Mouse (Mus musculus) spleen, embryonic (tissue): Measurements from ENCODE around the gene Rab3gap1.
"Not testable (repeated sequence)": the region's sequence is repeated elsewhere in the genome, so short reads cannot be mapped to it uniquely, and the experiment has no call there.

ENCODE experiments used
- CTCF ChIA-PET: fragments of 350-600 bp; sonication (Branson Sonifier 250); formaldehyde crosslinking; loops from one replicate; lab custom pipeline; 2022; lab: Charles Lee

Rab3gap1 gene

GRCm38 (mm10) chr1:127915802-127916201 is 47.2 kb downstream of the Rab3gap1 start:
- CTCF ChIA-PET, result no interaction called here

DNA sequence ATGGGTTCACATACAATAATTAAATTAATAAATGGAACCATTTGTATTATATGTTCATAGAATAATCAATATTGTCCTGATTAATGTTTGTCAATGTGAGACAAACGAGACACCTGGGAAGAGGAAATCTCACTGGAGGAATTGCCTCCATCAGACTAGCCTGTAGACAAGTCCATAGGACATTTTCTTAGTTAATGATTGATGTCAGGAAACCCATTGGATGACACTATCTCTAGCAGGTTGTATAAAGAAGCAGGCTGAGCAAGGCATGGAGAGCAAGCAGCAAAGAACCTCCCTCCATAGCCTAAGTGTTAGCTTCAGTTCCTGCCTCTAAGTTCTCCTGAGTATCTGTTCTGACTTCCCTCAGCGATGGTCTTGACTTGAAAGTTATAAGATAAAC is 64.8 kb downstream of the Rab3gap1 start:
- CTCF ChIA-PET, result no interaction called here

DNA sequence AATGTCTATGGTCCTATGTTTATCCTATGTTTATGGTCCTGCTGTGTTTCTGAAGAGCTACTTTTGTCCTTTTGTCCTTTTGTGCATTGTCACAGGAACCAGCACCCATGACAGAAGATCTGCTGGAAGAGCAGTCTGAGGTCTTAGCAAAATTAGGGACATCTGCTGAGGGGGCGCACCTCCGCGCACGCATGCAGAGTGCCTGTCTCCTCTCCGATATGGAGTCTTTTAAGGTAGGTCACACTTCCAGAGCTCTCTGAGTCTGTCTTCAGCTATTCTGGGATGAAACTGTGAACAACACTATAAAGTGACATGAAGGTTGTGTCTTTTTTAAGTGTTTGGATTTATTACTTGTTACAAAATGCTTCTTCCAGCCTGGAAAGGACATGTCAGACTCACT is 65.7 kb downstream of the Rab3gap1 start:
- CTCF ChIA-PET, result no interaction called here

GRCm38 (mm10) chr1:127937277-127937676 is 68.7 kb downstream of the Rab3gap1 start:
- CTCF ChIA-PET, result no interaction called here

DNA sequence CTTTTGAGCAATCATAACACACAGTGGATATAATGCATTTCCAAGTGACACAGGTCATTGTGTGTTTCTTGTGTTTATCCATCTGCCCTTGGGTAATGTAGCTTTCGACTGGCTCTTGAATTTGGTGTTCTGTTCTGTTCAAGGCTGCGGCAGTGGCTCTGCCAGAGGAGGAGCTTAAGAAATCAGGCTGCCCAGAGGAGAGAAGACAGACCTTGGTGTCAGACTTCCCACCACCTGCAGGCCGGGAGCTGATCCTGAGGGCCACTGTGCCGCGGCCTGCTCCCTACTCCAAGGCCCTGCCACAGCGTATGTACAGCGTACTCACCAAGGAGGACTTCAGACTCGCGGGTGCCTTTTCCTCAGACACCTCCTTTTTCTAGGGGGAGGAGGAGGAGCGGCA is 73.7 kb downstream of the Rab3gap1 start:
- CTCF ChIA-PET, result no interaction called here

GRCm38 (mm10) chr1:127943516-127943915 is 74.9 kb downstream of the Rab3gap1 start:
- CTCF ChIA-PET, result no interaction called here

- CTCF ChIA-PET, result no interaction called here
These were observed 77.4 kb downstream of the Rab3gap1 start for GRCm38 (mm10) chr1:127945696-127946575.

DNA sequence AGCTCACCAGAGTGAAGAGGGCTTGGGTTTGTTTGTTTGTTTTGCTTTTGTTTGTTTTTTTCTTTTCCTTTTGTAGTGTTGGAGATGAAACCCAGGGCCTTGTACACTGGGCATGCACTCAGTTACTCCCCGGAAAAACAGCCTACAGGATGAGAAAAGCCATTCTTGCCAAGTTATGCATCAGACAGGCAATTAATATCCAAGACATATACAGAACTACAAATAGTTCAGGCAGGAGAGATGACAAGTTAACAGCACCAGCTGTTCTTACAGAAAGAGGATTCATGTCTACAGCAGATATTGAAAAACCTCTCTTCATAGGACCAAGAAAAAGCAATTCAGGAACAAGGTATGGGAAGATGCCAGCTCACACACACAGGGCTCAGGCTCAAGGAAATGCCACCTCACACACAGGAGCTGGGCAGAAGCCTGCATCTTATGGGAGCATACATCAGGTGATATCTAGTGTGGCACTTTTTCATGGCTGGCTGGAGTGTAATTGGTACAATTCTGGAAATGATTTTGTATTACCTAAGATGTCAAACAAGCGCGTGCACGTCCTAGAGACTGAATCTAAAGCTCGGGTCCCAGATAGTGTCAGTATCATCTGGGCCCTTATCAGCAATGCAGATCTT is 78.2 kb downstream of the Rab3gap1 start:
- CTCF ChIA-PET, result no interaction called here

GRCm38 (mm10) chr1:127948748-127949147 is 80.2 kb downstream of the Rab3gap1 start:
- CTCF ChIA-PET, result interaction anchor here (0.5 kb wide), 1 partner anchor 26 kb away, joined by 4 read pairs; no protein-coding TSS in a partner anchor

GRCm38 (mm10) chr1:127952276-127952675 is 83.7 kb downstream of the Rab3gap1 start:
- CTCF ChIA-PET, result no interaction called here

DNA sequence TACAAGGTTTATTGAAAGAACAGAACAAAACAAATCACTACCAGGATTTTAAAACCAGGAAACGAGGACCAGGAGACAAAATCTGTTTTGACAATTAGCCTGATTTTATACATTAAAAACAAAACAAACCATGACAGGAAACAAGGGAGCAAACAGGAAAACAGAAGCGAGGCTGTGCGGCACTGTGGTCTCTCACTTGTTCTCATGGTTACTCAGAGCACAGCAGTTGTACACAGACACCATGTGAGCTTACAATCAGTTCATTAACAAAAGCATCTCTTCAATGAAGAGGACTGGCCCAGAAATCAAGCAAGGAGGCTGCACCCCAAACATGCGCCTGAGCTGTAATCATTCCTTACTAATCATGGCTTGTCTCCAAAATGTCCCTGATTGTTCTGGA is 85.6 kb downstream of the Rab3gap1 start:
- CTCF ChIA-PET, result not testable (repeated sequence)

DNA sequence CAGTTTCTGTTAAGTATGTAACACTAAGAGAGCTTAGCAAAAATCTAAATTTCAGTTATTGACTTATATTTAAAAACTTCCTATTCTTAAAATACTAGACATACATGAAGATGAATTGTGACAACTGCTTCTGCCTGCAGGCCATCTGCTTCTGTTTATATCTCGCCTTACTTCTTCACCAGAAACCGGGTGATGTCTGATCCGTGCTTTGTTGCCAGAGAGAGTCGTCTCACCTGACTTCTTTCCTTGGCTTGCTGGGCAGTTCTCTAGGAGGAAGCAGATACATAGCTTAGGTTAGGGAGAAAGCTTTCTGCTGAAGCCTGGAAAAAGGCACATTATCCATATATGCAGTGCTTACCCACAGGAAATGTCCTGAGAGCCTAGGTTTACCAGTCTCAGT is 86.2 kb downstream of the Rab3gap1 start:
- CTCF ChIA-PET, result no interaction called here

- CTCF ChIA-PET, result no interaction called here
These were observed 88.0 kb downstream of the Rab3gap1 start for GRCm38 (mm10) chr1:127956524-127956923.

GRCm38 (mm10) chr1:127958801-127959200 is 90.2 kb downstream of the Rab3gap1 start:
- CTCF ChIA-PET, result no interaction called here

DNA sequence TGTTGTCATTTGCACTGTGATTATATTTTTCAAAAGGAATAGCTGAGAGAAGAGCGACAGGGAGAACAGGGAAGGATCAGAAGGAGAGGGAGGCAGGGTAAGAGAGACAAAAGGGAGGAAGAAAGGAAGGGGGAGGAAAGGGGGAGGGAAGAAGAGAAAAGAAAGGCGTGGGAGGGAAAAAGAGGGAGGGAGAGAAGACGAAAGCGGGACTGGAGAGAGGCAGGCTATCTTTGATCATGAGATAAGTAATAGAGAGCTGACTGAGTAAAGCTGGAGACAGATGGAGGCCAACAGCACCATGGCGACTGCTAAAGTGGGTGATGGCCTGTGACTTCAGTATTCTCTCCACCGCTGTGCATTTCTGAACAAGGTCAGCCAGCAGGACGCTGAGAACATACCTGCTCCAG is 90.7 kb downstream of the Rab3gap1 start:
- CTCF ChIA-PET, result no interaction called here

DNA sequence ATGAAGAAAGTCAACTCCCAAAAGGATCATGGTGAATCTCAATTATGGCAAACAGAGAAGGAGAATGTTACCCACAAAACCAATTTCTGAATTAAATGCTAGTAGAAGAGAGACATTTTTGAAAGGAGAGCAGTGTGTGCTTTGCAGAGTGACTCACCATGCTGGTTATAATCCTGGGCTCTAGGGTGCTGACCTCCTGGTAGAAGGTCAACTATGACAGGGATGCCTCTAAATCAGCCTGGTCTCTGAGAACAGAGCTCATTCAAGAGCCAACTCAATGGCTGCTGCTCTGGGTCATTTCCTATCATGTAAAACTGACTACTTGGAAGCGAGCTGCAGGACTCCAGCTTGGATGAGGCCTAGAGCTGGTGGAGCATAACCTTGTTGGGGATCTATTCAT is 92.6 kb downstream of the Rab3gap1 start:
- CTCF ChIA-PET, result no interaction called here

- CTCF ChIA-PET, result no interaction called here
These were observed 94.8 kb downstream of the Rab3gap1 start for GRCm38 (mm10) chr1:127963326-127963725.

DNA sequence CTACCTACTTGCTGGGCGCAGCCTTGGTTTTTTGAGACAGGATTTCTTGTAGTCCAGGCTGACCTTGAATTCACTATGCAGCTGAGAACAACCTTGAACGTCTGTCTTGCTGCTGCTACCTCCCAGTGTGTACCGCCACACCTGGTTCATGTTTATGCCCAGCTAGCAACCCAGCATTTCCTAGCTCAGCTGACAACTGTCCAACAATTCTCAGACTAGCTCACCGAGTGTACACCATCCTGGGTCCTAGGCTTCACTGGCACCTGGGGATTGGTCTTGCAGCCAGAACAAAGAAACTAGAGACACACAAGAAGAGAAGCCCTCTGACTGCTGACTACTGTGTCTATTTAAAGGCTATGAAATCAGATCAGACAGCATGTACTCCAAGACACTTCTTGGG is 102.3 kb downstream of the Rab3gap1 start:
- CTCF ChIA-PET, result no interaction called here

- CTCF ChIA-PET, result no interaction called here
These were observed 105.5 kb downstream of the Rab3gap1 start for GRCm38 (mm10) chr1:127974082-127974481.

DNA sequence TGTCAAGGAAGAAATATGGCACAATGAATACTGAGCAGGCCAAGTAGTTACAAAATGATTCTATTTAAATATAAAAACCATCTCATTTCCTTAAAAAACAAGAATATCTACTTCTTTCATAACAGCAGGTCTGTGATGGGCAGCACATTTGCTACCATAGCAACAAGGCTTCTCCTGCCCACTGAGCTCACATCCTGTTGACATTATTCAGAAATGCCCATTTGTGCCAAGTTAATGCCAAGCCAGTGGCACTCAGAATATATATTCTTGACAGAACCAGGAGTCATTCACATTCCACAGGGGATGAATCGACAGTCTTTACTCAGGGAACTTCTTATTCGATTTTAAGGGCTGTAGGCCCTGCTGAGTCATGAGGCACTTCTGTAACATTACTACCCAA is 107.1 kb downstream of the Rab3gap1 start:
- CTCF ChIA-PET, result no interaction called here

GRCm38 (mm10) chr1:127976106-127976505 is 107.5 kb downstream of the Rab3gap1 start:
- CTCF ChIA-PET, result no interaction called here

DNA sequence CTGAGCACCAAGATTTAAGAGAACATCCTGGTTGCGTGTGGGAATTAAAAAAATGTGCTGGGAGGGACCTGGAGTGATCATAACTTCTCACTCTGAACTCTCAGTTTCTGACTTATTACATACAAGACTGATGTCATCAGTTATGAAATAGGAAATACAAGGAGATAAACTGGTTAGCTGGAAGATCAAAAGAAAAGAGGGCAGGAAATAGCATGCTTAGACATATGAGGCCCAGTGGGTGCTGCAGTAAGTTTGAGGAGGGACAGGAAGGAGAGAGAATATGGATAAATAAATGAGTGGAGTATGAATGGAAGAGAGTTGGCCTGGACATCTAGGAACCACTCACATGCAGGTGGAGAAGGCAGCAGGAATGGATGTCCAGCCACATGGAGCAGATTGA is 109.6 kb downstream of the Rab3gap1 start:
- CTCF ChIA-PET, result no interaction called here

DNA sequence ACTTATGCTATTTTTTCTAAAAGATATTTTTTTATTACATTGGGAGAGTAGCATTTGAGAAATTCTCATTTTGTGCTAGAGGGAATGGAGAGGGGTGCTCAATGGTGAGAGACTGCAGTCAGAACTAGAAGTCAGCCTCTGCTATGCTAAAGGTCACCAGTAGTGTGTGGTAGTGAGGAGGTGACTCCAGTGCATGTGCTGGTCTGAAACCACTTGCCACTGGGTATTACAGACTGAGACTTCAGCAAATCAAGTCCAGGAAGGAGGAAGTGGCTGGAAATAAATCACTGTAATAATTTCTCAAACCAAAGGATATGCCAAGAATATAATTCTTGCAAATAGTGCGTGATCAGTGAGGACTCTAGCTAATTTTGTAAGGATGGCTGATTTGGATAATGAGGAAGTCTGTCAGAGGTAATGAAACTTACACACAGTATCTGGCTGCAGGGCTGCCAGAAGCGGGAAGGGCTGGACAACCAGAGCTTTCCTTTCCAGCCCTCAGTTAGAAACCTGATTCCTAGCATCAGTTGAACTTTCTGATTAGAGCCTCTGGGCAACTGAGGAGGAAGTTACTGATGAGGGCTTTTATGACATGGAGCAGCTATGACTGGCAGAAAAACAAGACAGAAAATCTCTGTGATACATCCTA is 112.5 kb downstream of the Rab3gap1 start:
- CTCF ChIA-PET, result no interaction called here
